Mouse (Mus musculus): ENCODE measurements at regions not wholly inside any gene's neighbourhood (a gene's known extent, or its start where the extent isn't known, plus 50 kb on each side); places are given as distances from the start of the nearest gene placed in this dataset.
A peak's percentile ranks its signal among the peaks of the same experiment; 100 is the strongest.

GRCm38 (mm10) chr15:42304097-42304496 lies 2169.9 kb downstream of the 9330182O14Rik start:
- DNase-seq (ENCODE audit: low spot score in 2 of 2): no peak

GRCm38 (mm10) chr15:42309586-42309985 lies 2175.4 kb downstream of the 9330182O14Rik start:
- no peak for DNase-seq (ENCODE audit: low spot score in 2 of 2)

GRCm38 (mm10) chr15:42311166-42311565 lies 2177.0 kb downstream of the 9330182O14Rik start:
- DNase-seq (ENCODE audit: low spot score in 2 of 2): no peak

GRCm38 (mm10) chr15:42320349-42320748 lies 2186.2 kb downstream of the 9330182O14Rik start:
- no peak for DNase-seq (ENCODE audit: low spot score in 2 of 2)

- DNase-seq (ENCODE audit: low spot score in 2 of 2): no peak
Observed at GRCm38 (mm10) chr15:42322940-42323339, 2188.8 kb downstream of the 9330182O14Rik start.

GRCm38 (mm10) chr15:42325221-42325620 lies 2191.1 kb downstream of the 9330182O14Rik start:
- DNase-seq (ENCODE audit: low spot score in 2 of 2): peak in 1 of 2 experiments; percentile 7

- no peak for DNase-seq (ENCODE audit: low spot score in 2 of 2)
Observed at GRCm38 (mm10) chr15:42328535-42328934, 2194.4 kb downstream of the 9330182O14Rik start.

- DNase-seq (ENCODE audit: low spot score in 2 of 2): no peak
Observed at GRCm38 (mm10) chr15:42329742-42330141, 2195.6 kb downstream of the 9330182O14Rik start.

GRCm38 (mm10) chr15:42333642-42334041 lies 2199.5 kb downstream of the 9330182O14Rik start:
- no peak for DNase-seq (ENCODE audit: low spot score in 2 of 2)

- no peak for DNase-seq (ENCODE audit: low spot score in 2 of 2)
Observed at GRCm38 (mm10) chr15:42346131-42346530, 2212.0 kb downstream of the 9330182O14Rik start.

- DNase-seq (ENCODE audit: low spot score in 2 of 2): no peak
Observed at GRCm38 (mm10) chr15:42361871-42362270, 2227.7 kb downstream of the 9330182O14Rik start.

GRCm38 (mm10) chr15:42364979-42365378 lies 2230.8 kb downstream of the 9330182O14Rik start:
- no peak for DNase-seq (ENCODE audit: low spot score in 2 of 2)

GRCm38 (mm10) chr15:42366796-42367195 lies 2232.6 kb downstream of the 9330182O14Rik start:
- DNase-seq (ENCODE audit: low spot score in 2 of 2): no peak

GRCm38 (mm10) chr15:42369603-42370002 lies 2235.4 kb downstream of the 9330182O14Rik start:
- no peak for DNase-seq (ENCODE audit: low spot score in 2 of 2)

- DNase-seq (ENCODE audit: low spot score in 2 of 2): no peak
Observed at GRCm38 (mm10) chr15:42370044-42370443, 2235.9 kb downstream of the 9330182O14Rik start.

- DNase-seq (ENCODE audit: low spot score in 2 of 2): no peak
Observed at GRCm38 (mm10) chr15:42372704-42373286, 2238.6 kb downstream of the 9330182O14Rik start.
